Mouse (Mus musculus) c-Kit-positive CD71-positive TER-119-negative erythroid progenitor cells, embryonic 14.5 days (primary cell): ENCODE measurements around the gene Fcer1g.

Experiments
- DNase-seq: peaks from one replicate; pipeline ENCODE4 v3.0.0-alpha.2; 2013; ENCODE audit warnings: low read depth

The Fcer1g gene

GRCm38 (mm10) chr1:171216241-171216955, 17.8 kb downstream of the Fcer1g start:
- no peak for DNase-seq

DNA sequence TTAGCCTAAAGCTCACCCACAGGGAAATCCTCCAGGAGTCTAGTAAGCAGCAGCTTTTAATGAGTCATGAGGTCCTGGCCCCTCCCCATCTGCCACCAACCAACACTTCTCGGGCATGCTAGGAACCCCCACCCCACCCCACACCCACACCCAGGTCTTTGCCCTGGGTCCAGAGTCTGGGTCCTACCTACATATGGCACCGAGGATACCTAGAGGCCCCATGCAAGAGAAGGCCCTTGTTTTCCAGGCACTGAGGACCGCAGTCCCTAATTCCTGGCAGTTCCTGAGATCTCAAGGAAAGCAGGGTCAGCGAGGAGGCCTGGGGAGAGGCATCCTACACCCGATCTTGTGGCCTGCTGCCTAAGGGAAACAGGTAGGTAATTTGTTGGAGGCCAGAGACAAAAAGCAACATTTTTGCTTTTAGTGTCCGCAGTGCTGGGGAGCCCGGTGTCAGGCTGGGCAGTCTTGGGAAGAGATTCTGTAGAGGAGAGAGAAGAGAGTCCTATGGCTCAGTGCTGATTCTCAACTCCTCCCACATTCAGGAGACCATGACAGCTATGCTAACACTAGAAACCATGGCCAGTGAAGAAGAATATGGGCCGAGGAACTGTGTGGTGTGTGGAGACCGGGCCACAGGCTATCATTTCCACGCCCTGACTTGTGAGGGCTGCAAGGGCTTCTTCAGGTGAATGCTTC, 20.2 kb downstream of the Fcer1g start, which contains the start of gene Nr1i3:
Gene Nr1i3 (plus strand): TSS at position 170 of the 696 bp plus-strand sequence.
- DNase-seq, result no peak

- DNase-seq, result no peak
These were observed 21.3 kb downstream of the Fcer1g start for GRCm38 (mm10) chr1:171212854-171213253.

GRCm38 (mm10) chr1:171209409-171209808, 24.8 kb downstream of the Fcer1g start:
- no peak for DNase-seq

DNA sequence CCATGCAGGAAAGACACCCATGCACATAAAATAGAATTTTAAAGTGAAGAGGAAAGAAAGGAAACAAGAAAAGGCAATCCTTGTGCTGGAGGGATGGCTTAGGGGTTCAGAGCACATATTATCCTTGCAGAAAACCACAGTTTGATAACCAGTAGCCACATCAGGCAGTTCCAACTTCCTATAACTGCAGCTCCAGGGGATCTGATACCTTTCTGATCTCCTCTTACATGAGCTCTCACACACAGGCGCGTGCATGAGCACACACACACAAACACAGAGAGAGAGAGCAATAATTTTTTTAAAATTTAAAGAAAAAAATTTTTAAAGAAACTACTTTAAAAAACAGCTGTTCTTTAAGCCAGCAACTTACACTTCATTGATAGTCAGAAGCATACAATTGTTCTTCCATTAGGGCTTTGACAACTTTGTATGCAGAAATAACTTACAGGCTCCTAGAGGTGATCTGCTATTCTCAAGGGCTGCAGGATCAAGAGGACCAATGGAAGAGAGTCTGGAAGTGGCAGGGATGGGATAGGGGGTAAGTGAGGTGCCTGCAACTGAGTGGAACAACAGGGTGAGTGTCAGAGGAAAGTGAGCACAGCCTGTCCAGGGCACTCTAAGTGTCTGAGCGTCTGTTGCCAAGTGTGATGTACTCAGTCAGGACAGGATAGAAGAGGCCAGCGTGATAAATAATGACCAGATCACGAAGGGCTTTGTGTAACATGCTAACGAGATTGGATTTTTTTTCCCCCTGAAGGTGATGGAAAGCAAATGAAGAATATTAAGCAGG, 28.3 kb downstream of the Fcer1g start:
- DNase-seq, result no peak

DNA sequence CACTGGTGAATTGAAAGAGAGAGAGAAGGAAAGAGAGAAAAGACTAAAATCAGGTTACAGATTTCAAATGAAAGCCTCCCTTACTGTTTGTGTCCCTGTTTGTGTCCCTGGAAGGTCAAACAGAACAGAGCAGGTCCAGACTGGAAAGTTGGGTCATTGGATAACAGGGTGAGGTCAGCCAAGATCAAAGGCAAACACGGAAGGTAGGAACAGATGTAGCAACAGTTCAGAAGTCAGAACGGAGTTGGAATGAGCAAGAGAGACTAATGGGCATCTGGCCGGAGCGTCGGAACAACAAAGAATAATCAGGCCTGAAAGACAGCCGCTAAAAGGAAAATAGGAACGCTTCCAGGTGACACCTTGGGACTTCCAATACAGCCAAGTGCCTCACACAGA, 29.9 kb downstream of the Fcer1g start:
- DNase-seq, result no peak

DNA sequence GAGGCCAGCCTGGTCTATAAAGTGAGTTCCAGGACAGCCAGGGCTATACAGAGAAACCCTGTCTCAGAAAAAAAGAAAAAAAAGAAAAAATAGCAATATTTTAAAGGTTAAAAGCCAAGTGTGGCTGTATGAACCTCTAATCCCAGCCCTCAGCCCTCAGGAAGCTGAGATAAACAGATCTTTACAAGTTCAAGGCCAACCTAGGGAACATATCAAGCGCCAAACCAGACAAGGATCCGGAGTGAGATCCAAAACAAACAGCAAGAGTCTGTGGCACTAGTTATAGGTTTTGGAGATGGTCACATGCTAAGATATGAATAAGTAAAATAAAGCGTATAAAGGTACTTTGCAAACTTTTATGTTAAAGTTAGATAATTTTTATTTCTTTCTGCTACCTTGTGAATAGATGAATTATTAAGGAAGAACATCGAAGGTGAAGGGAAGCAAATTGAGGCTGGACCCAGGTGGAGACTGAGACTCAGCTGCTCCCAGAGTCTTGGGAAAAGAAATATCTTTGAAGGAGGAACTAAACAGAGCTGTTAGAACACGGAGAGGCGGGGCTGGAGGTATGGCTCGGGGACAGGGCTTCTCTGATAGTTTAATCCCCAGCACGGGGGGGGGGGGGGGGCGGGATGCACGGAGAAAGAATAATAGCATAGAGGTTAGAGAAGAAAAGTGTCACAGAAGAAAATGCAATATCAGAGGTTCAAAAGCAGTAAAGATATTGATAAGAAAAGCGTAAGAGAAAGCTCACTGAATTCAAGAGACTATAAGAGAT, 30.5 kb downstream of the Fcer1g start:
- no peak for DNase-seq

DNA sequence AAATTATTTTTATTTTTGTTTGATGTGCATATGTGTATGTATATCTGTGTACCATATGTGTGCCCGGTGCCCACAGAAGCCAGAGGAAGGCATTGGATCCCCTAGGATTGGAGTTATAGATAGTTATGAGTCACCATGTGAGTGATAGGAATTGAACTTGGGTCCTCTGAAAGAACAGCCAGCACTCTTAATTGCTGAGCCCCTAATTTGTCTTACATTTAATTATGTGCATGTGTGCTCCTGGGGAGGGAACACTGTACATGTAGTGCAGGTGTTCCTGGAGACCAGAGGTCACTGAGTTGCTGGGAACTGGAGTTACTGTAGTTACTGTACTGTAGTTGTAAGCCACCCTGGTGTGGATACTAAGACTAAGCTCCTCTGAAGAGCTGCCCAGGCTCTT, 33.4 kb downstream of the Fcer1g start:
- DNase-seq, result no peak

DNA sequence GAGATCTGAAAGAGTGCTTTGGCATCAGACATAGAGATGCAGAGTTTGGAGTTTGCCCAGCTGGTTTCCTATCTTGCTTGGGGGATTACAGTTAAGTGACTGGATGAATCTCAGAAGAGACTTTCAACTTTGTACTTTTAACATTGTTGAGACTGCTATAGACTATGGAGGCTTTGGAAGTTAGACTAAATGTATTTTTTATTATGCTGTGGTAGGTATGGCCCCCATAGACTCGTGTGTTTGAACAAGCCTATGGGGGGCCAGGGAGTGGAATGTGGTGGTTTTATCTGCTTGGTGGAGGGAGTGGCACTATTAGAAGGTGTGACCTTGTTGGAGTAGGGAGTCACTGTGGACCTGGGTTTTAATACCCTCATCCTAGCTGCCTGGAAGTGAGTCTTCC, 34.6 kb downstream of the Fcer1g start:
- no peak for DNase-seq

GRCm38 (mm10) chr1:171195887-171196397, 38.2 kb downstream of the Fcer1g start, which contains the start of gene Pcp4l1:
TSS of gene Pcp4l1 (minus strand) at chr1:171196268.
- DNase-seq, result no peak

GRCm38 (mm10) chr1:171195046-171195822, 38.9 kb downstream of the Fcer1g start:
- DNase-seq, result no peak

GRCm38 (mm10) chr1:171193911-171194830, 40.0 kb downstream of the Fcer1g start:
- no peak for DNase-seq

GRCm38 (mm10) chr1:171193093-171193840, 40.9 kb downstream of the Fcer1g start:
- DNase-seq, result no peak

- no peak for DNase-seq
These were observed 41.9 kb downstream of the Fcer1g start for GRCm38 (mm10) chr1:171192283-171192682.

GRCm38 (mm10) chr1:171190832-171191231, 43.3 kb downstream of the Fcer1g start:
- DNase-seq, result no peak

DNA sequence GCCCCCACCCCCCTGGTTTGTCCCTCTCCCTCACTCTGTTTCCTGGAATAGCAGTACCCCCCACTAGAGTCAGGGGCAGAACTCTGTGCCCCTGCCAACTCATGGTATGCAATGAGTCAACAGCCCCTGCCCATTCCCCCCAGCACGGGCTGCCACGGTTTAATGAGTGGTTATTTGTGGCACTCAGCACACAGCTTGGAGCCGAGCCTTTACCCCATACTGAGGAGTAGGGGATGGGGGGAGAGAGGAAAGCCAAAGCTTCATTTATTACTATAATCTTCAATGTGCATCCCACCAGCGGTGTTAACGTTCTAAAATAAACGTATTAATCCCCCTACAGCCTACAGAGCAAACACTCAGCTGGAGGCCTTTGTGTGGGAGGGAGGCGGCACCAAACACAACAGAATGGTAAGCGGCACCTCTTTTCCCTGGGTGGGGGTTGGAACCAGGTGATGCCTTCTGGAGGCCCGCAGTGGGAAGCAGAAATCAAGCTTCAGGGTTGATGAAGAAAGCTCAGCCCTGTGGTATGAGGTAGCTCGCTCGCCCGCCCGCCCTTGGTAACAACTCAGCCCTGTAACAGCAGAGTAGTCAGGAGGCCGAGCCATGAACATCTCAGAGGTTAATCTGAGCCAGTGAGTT, 44.6 kb downstream of the Fcer1g start:
- DNase-seq, result no peak

DNA sequence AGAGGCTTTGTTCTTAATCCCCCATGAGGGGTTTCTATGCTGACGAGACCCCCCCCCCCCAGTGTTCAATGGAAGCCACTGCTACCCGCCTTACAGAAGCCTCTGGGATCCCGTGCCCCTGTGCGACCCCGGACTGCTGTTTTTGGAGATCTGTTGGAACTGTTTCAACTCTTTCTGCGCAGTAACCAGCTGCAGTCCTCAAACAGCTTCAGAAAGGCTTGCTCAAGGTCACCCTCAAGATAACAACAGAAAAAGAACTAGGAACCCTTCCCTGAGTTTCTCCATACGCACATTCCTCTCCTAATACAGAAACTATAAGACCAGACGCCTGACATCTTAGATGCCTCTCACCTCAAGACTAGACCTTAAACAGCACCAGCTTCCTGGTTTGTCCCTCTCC, 45.1 kb downstream of the Fcer1g start:
- no peak for DNase-seq

DNA sequence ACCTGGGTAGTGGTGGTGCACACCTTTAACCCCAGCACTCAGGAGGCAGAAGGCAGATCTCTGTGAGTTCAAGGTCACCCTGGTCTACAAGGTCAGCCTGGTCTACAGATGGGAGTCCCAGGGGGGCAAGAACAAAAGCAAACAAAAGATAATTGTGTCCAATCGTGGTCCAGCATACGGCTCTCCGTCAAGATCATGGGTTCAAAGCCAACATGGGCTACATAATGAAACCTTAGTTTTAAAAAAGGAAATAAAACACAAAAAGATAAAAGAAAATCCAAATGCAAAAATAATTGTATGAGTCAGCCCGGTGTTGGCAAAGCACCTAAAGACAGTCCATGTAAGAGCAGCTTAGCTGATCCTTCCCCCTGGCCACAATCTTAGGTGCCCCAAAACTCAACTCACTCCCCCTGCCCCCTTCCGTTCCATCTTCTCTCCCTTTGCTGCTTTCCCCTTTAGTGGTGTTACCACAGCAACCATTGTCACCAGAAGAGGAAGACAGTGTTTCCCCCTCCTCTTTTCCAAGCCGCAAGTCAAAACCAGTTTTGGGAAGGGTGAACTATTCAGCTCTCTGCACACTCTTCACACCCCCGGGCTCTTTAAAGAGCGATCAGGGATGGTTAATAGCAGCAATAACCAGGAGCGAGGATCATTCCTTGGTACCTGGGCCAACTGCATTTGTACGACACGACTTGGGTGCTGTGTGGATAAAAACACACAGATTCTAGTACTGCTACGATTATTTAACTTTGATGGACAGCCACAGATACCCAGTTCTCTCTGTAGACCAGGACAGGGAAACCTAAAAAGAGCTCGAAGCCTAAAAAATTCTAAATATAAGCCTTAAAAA, 46.1 kb downstream of the Fcer1g start:
- no peak for DNase-seq
